Mouse (Mus musculus) erythroblast, embryonic 14.5 days (primary cell): ENCODE data around the gene Lalba.

Experiments
- GATA1 ChIP-seq: IDR thresholded peaks from 2 replicates; pipeline ENCODE4 v1.6.1; 2012; ENCODE audit warnings: low read length, inconsistent platforms, mixed read lengths
- TAL1 ChIP-seq: IDR thresholded peaks from 3 replicates; pipeline ENCODE4 v1.6.1; 2012; ENCODE audit warnings: low read length, inconsistent platforms, mixed read lengths

- TF ChIP-seq GATA1 (no peak), TAL1 (no peak)
Observed at GRCm38 (mm10) chr15:98475382-98475781, 7.1 kb downstream of the Lalba start.
